Mouse (Mus musculus) monocyte, adult 5-6 weeks (primary cell): Measurements from ENCODE around the gene Nsg2. TPM values are rescaled to one million over a fixed set of nuclear protein-coding genes. Genes with fewer than 3 reads are reported as not detected.

Experiments
- ATAC-seq: fragments of 153-309, 156-312 bp; replicated peaks from 2 replicates; pipeline ENCODE4 v1.8.0; 2017; ENCODE audit warnings: mild to moderate bottlenecking; ENCODE audit not compliant: low TSS enrichment, insufficient number of reproducible peaks, severe bottlenecking, poor library complexity, low FRiP score
- total RNA-seq: library from RNA; stranded (forward); fragments of 200-1000, 200-491, 200-594 nt; gene quantifications from 3 replicates; pipeline ENCODE4 v1.2.3, GENCODE M21; 2017

Nsg2 gene
- total RNA-seq, 1 experiment from 2014 or later = 1.9 TPM

DNA sequence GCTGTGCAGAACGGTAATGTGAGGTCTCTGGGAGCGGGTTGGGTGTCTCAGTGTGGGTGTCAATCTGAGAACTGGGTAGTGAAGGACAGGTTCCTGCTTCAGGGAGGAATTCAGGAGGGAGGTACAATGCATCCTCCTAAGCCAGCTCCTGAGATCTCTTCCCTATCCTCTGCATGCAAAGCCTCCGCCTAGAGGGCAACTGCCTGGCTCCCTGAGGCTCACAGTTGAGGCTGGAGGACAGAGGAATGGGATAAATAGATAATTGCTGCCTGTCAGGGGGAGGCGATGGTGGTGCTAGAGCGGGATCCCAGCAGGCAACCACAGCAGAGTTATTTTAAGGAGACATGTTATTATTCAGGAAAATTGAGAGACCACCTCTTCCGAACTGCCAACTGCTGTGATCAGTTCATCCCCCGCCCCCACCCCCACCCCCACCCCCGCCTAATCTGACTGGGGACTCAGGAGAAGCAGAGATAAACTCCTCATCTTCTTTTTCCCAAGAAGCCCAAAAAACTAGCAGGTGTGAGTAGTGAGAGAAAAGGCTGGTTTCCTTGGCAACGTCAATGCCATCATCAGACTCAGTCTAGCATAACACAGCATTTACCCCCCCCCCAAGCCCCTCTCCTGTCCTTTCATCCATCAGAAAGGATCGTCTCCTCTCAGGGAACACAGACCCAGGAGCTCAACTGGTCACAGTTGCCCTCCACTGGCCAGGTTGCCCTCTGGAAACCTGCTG lies 63.7 kb downstream of the Nsg2 start:
- no peak for ATAC-seq

GRCm38 (mm10) chr11:32064511-32064862 lies 64.2 kb downstream of the Nsg2 start:
- no peak for ATAC-seq

GRCm38 (mm10) chr11:32068736-32069490 lies 68.7 kb downstream of the Nsg2 start:
- ATAC-seq = no peak

DNA sequence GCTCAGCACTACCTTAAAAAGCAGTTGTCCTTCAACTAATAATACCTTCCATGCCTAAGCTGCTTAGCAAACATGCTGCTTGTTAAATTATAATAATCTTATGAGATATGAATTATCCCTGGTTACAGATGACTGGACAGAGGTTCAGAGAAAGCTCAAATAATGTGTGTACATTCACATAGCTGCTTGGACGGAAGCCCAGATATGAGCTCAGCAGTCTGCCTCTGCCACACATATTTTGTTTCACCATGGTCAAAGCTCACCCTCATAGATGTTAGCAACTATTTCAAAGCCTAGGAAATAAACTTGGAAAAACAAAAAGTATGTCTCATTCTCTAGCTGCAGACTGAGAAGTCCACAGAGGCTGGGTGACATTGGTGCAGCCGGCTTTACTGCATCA lies 74.9 kb downstream of the Nsg2 start:
- ATAC-seq = no peak

DNA sequence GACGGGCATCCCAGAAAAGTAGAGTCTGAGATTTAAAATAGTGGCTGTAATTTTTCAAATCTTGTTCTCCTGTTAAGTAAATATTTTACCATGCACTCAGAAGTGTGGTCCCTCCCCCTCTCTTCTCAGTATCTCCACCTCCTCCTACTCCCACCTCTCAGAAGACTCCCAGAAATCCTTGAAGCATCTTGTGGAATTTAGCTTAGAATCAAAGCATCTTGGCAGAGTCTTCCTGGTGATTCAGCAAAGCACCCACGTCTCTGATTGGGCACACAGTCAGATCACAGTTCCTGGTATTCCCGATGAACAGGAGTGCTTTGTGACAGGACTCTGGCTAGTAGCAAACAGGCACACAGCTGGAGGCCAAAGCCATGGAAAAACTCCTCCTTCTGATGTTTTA lies 83.2 kb downstream of the Nsg2 start:
- no peak for ATAC-seq

GRCm38 (mm10) chr11:32086525-32086924 lies 86.3 kb downstream of the Nsg2 start:
- ATAC-seq = no peak

GRCm38 (mm10) chr11:32087376-32087775 lies 87.1 kb downstream of the Nsg2 start:
- no peak for ATAC-seq

- no peak for ATAC-seq
Observed at GRCm38 (mm10) chr11:32087779-32088442, 87.6 kb downstream of the Nsg2 start.

GRCm38 (mm10) chr11:32095793-32096192 lies 95.5 kb downstream of the Nsg2 start:
- no peak for ATAC-seq

GRCm38 (mm10) chr11:32096346-32096745 lies 96.1 kb downstream of the Nsg2 start:
- no peak for ATAC-seq

DNA sequence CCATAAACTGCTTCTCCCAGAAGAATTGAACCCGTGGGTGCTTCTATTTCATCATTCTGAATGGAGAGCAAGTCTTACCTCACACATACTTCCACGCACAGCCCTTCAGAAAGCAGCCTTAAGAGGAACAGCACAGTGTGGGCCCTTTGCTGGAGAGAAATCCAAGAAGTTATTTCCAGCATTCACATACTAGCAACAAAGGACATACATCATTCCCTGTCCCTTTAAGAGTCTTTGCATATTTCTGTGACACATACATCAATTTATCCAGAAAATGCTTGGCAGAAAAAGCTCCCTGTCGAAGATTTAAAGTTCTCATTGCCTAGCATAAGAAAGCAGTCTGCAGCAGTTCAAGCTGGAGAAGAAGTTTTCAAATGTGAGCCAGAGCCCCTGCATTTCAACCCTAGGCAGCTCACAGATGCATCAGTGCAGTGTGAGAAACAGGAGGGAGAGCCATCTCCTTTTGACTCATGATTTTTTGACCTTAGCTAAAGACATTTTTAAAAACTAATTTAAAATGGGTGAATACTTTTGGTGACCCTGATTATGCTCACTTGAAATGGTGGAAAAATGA lies 100.9 kb downstream of the Nsg2 start:
- no peak for ATAC-seq

- no peak for ATAC-seq
Observed at GRCm38 (mm10) chr11:32102976-32103375, 102.7 kb downstream of the Nsg2 start.

GRCm38 (mm10) chr11:32104406-32105116 lies 104.3 kb downstream of the Nsg2 start:
- ATAC-seq = no peak

DNA sequence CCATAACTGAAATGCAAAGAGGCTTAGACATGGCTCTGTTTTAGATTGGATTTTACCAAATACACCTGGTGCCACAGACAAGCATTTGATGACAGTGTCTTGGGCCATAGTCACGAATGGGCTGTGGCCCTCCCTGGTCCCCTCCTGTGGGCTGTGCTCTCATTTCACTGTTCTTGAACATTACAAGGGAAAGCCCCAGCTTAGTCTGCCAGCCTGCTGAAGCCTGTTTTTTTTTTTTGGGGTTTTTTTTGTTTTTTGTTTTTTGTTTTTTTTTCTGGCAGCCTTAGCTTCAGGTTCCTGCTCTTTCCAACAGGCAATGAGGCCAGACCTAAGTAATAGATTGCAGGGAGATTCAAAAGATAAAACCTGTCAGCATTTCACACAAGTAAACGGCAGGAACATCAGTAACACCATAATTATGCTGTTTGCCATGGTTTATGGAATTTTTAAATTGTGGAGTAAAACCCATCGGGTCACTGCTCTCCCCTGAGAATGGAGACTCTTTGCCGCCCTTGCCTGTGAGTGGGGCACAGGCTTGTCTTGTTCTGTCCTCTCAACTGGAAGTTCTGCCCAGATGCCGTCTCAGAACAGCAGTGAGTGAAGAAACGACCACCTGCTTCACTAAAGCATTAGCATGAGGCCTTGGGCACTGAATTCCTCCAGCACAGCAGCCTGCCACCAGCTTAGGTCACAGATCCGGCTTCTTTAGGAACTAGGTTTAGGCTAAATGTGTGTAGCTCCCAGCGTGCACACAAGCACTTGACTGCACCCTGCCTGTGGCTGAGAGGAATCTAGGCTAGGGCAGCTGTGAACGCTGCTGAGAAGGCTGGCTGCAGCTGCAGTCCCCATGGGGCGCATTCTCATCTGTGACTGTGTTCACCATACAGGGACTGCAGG lies 105.7 kb downstream of the Nsg2 start:
- no peak for ATAC-seq

DNA sequence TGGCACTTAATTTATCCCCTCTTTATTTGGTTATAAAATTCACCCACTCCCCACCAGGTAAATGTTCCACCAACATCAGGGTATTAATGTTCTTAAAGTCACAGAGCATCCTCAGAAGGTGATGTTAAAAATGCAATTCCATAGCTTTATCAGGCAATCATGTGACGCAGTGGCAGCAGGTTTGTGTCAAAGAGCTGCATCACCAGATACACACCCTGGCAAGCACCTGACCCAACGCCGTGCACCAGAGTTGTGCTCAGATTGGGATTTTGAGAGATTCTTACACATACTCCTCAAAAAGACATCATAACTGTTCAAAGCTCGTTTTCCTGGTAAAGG lies 106.4 kb downstream of the Nsg2 start:
- ATAC-seq = no peak

DNA sequence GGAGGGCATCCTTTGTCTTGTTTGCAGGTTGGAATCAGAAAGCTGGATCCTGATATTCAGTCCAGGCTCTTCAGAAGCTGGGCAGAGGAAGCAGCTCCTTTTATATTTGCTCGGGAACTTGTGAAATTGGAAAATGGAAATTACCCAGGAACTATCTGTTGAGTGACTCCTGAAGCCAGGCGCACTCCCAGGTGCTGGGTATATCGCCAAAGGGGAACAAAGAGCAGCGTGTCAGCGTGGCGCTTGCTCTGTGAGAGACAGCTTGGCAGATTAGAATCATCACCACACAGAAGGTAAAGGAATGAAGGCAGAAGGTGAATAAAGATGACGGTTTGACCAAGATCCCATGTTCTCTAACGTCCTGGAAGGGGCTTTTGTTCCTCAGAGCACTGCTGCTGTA lies 108.2 kb downstream of the Nsg2 start:
- ATAC-seq = no peak
